Mouse (Mus musculus) neutrophil, adult 5-6 weeks (primary cell): Measurements from ENCODE around the gene Has1. TPM values are rescaled to one million over a fixed set of nuclear protein-coding genes. Genes with fewer than 3 reads are reported as not detected.

Source experiments
- ATAC-seq: fragments of 151-379, 151-347 bp; 2 replicates; pipeline ENCODE4 v1.8.0; 2017; ENCODE audit warnings: mild to moderate bottlenecking, moderate TSS enrichment; ENCODE audit not compliant: insufficient number of reproducible peaks, poor library complexity, low FRiP score, severe bottlenecking; ENCODE audit errors: extremely low read depth
- total RNA-seq: library from RNA; stranded (forward); fragments of 200-1000 nt; gene quantifications from 2 replicates; pipeline ENCODE4 v1.2.3, GENCODE M21; 2017

The Has1 gene
- total RNA-seq: not detected in 2 replicates

DNA sequence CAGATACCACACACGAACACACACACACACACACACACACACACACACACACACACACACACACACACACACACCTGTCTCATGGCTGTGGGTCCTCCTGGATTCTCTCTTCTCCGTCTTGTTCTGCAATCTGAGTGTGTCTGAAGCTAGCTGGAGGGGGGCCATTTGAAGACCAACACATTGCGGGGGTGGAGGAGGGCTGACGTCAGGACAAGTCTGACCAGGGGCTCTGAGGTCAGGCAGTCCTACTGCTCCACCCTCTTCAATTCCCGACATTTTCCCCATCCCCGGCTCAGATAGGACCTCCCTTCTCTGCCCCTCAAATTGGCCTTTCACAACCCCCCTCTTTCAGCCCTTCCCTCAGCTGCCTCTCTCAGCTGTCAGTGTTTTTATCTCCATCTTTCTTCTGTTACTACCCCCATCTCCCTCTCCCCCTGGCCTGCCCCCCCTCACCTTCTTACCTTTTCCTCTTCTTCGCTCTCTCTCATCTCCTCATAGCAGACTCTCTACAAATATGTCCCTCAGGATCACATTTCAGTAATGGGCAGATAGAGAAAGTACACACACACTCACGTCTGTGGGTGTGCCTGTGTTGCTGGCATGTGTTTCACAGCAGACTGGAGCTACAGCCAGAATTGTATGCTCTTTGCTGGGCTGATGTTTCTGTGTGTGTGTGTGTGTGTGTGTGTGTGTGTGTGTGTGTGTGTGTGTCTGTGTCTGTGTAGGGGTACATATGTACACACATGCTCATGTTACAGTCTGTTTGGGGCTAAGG, at the start of gene Has1:
Gene Has1, minus strand, starts transcription at position 142 of the 775 bp plus-strand sequence.
- no peak for ATAC-seq

GRCm38 (mm10) chr17:17900768-17901167, 45.8 kb upstream of the Has1 start:
- peak; percentile 74 for ATAC-seq

- ATAC-seq: no peak
Measured at GRCm38 (mm10) chr17:17899268-17899667, 44.3 kb upstream of the Has1 start.

DNA sequence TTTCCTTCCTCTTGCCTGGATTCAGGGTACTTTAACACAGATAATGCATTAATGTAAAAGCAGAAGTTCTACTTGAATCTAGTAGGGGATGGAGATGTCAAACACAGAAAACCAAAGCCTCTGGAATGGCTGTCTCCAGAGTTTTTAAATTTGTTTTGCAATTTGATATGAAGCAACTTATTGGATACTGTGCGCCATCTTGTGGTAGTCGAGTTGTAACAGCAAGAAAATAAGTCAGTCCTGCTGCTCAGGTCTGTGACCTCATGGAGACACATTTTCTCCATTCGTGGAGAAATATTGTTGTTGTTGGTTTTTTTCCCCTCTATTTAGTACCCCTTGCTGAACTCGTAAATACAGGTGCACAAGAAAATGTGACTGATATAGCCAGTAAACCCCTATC, 41.0 kb upstream of the Has1 start:
- ATAC-seq: peak; percentile 38; the same call in 1 of the 2 replicates

GRCm38 (mm10) chr17:17889732-17890425, 34.9 kb upstream of the Has1 start:
- ATAC-seq: no peak

DNA sequence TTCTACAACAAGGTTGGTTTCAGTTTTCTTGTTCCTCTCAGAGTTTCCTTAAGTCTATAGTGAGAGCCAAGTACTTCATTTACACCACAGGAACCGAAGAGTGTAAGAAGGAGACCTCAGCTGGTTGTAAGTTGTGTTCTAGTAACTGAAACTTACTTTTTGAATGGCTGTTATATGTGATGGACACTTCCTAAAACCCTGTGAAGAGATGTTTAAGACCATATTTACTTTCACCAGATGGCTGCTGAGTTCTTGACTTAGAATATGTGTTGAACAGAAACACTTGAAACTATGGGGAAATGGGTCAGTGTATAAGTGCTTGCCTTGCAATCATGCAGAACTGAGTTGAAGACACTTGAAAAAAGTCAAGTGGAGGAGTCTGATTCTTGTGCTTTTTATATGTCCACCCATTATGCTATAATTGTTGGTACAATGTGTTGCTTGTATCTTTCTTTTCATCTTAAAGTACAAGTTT, 32.8 kb upstream of the Has1 start, which contains the start of the genes Fpr2 and Fpr3:
Gene Fpr2, plus strand, starts transcription at position 51 of the 475 bp plus-strand sequence.
Gene Fpr3, plus strand, starts transcription at position 79 of the 475 bp plus-strand sequence.
- ATAC-seq: no peak

DNA sequence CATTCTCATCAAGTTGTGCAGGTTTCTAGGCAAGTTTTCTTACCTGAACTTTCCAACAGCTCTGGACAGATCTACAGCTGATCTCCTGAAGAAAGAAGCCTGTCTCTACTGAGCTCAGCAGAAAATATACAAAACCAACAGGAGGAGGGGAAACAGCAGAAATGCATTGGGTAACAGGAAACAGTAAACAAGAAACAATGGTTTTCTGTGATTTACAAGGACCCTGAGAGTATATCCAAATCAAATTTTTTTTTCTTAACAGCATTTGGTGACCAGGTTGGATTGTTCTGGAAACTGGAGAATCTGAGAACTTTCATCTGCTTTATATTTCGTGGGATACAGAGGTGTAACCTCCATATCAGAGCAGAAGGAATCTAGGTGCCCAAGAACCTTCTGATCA, 28.8 kb upstream of the Has1 start, which contains the start of gene Fpr1:
Gene Fpr1, minus strand, starts transcription at position 101 of the 400 bp plus-strand sequence.
- no peak for ATAC-seq

DNA sequence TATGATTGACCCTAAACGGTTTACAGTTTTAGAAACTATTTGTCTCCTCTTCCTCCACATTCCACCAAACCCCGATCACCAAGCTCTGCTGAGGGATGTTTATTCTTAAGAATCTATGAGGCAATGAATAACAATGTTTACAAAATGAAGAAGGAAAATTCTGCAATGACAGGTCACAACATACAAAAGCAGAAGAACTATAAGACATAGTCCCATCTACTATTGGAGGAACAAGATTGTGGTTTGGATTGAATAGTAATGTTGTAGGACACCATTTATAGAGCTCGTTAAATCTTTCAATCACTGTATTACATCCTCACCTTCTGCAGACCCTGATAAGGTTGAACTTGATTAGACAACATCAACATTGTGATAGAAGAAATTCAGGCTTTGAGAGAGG, 27.7 kb upstream of the Has1 start:
- ATAC-seq: peak; percentile 33; the same call in 1 of the 2 replicates

DNA sequence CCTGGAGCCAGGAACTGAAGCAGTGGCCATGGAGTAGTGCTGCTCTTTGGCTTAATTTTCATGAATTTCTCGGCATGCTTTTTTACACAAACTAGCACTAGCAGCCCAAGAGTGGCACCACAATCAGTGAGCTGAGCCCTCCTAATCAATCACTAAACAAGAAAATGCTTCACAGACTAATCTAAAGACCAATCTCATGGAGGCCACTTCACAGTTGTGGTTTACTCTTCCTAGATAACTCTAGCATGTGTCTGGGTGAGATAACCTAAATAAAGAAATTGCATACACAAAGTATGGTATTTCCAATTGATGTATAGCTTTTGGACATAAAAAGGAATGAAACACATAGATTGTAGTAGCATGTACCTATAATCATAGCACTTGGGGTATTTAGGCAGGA, 24.3 kb upstream of the Has1 start:
- no peak for ATAC-seq

DNA sequence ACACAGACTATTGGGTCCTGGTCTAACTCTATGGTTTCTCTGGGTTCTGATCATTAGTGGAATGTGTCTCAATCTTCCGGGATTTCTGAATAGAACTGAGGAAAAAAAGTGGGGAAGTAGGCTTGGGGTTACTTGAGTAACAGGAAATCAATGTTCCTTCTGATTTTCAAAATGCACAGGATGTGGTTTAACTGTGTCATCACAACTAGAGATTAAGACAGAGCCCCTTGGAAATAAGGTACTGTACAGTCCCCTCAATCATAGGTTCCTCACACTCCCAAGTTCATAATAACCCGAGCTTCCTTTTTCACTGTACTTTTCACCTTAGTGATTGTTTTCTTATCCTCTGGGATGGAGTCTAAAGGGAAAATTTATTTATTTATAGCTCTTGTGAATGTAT, 16.7 kb upstream of the Has1 start:
- ATAC-seq: no peak

DNA sequence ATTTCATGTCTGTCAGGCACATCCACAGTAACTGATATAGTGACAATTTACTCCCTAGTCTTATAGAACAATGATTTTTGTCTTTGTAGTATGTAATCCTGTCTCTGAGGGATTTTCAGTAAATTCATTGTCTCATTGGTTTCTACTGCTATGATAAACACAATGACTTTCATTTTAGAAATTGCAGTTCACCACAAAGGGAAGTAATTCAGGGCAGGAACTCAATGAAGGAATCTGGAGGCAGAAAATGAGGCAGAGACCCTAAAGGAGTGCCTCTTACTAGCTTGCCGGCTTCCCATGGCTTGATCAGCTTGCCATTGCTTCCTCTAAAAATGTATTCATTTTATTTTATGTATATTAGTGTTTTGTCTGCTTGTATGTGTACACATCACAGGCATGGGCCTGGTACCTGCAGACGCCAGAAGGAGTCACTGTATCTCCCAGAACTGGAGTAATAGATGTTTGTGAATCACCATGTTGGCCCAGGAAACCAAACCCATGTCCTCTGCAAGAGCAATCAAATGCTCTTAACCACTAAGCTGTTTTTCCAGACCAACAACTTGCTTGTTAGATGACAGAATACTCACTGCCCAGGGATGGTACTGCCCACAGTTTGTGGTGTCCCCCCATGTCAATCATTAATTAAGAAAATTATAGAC, 16.0 kb upstream of the Has1 start:
- 0 out of 2 replicates have a peak, but pooled peaks have one; percentile 10 for ATAC-seq

GRCm38 (mm10) chr17:17866801-17867469, 11.9 kb upstream of the Has1 start:
- ATAC-seq: 0 out of 2 replicates have a peak, but pooled peaks have one; percentile 36

GRCm38 (mm10) chr17:17865168-17865567, 10.2 kb upstream of the Has1 start:
- ATAC-seq: peak; percentile 85

GRCm38 (mm10) chr17:17862360-17862759, 7.4 kb upstream of the Has1 start:
- no peak for ATAC-seq

DNA sequence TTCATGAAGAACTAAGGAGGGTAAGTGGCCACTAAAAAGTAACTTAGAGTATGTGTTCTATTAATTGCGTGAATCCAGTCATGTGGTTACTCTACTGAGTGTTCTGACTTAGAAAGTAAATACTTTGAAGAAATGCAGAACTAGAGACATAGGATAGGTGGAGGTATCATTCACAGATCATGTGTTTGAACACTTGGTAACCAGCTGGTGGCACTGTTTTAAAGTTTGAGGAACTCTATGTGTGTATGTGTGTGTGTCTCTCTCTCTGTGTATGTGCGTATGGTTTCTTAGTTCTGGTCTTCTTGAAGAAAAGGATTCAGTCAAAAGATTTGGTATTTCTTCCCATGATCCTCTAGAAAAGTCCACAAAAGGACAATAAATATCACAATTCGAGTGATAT, 5.1 kb upstream of the Has1 start:
- peak; percentile 88 for ATAC-seq

DNA sequence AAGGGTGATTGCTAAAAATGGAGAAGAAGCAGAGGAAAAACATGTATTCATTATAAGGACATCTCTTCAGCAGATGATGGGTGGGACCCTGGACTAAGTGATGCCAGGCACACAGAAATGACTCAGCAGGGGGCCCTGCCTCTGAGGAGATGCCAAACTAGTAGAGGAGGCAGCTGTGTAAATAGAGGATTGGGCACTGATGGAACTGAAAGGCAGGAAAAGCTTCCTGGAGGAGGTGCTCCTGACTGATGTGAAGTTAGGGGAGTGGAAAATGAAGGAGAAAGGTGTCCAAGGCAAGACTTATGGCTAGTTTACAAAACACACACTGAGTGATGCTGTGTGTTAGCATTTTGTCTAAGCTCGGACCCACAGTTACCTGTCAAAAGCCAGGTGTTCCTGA, 2.4 kb upstream of the Has1 start:
- no peak for ATAC-seq

GRCm38 (mm10) chr17:17856612-17857011, 1.6 kb upstream of the Has1 start:
- ATAC-seq: no peak

DNA sequence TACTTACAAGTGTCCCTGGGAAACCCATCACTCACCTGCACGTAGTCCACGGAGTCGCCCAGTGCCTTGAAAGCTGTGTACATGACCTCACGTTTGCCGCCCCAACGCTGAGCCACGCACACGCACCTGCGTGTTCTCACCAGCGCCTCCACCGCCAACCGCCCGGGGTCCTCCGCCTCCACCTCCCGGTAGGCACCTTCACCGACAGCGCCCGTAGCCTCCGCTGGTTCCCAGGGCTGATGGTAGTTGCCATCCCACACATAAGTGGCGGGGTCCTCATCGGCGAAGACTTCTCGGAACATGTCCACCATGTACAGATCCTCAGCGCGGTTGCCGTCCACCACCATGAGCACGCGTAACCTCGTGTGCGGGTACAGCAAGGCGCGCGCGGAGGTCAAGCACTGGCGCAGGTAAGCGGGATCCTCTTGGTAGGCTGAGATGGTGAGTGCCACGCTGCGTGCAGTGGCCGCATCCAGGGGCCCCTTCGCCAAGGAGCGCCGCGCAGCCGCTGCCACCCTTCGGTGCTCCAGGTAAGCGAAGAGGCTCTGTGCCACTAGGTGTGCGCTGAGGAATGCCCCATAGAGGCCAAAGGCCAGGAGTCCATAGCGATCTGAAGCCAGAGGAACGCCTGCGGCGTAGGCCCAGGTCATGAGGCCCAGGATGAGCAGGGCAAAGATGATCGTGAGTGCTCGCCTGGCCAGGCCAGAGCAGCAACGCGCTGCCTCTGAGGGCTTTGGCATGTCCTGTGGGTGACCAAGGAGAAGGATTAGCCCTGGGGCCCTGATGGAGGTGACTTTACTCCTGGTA, 4.9 kb downstream of the Has1 start:
- no peak for ATAC-seq
